Mouse (Mus musculus) embryonic fibroblast, embryonic 13.5 days (primary cell): ENCODE results near the gene Klhl9.

Source experiments
- CTCF ChIP-seq: IDR thresholded peaks from 2 replicates; pipeline ENCODE4 v1.5.1; 2011; ENCODE audit warnings: mild to moderate bottlenecking, control low read depth, low read length, moderate library complexity, borderline replicate concordance; ENCODE audit not compliant: insufficient read depth
- POLR2A ChIP-seq: IDR thresholded peaks from 2 replicates; pipeline ENCODE4 v1.6.1; 2011; ENCODE audit warnings: low read depth, mild to moderate bottlenecking, control low read depth, low read length, moderate library complexity

GRCm38 (mm10) chr4:88763384-88764018 lies 41.2 kb upstream of the Klhl9 start:
- TF ChIP-seq CTCF = 0 out of 2 replicates have a peak, but pooled peaks have one; percentile 7
- TF ChIP-seq POLR2A = peak; percentile 65
